Mouse (Mus musculus) brain, embryonic 14.5 days (tissue): ENCODE data around the gene Med27.

Experiments used
- CTCF ChIP-seq: fragments of 200-500 bp; IDR thresholded peaks from 2 replicates; pipeline ENCODE4 v1.5.1; 2012; ENCODE audit warnings: inconsistent platforms, mild to moderate bottlenecking, moderate library complexity, borderline replicate concordance; ENCODE audit not compliant: insufficient read depth, insufficient read length; ENCODE audit errors: extremely low read depth
- POLR2A ChIP-seq: fragments of 200-500 bp; IDR thresholded peaks from 2 replicates; pipeline ENCODE4 v1.6.1; 2012; ENCODE audit warnings: mild to moderate bottlenecking, inconsistent platforms, borderline replicate concordance; ENCODE audit not compliant: poor library complexity, insufficient read depth, insufficient read length, severe bottlenecking; ENCODE audit errors: extremely low read depth

DNA sequence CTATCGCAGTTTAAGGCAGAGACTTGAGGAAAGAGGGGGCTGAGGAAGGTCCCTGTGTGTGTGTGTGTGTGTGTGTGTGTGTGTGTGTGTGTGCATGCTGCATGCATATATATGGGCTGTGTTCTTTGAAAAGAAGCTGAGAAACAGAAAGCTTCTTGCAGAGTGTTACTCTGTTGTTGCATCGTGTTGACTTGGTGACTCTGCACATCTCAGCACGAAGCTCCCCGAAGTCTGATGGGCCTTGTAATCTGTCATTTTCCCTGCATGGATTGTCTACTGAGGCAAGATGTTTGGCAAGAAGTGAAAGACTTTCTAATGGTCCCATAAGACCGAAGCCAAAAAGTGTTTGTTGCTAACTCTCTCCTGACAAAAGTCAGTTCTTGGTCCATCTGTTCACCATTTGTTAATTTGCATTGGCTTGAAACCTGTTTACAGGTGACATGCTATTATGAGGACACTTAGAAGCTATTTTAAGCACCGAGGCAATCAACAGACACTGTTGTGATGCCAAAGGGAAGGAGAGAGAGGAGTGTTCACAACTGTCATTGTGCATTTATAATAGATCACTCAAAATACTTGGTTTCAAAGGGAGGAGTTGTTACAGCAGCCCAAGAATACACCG lies 68.3 kb downstream of the Med27 start:
- TF ChIP-seq CTCF: no peak
- no peak for TF ChIP-seq POLR2A
